Mouse (Mus musculus) heart, adult 11 months (tissue): Measurements from ENCODE around the gene Ank3.

ENCODE experiments used
- DNase-seq: peaks from one replicate; pipeline ENCODE4 v3.0.0; 2022

Gene Ank3

GRCm38 (mm10) chr10:69946271-69946670 lies 547.7 kb downstream of the Ank3 start:
- no peak for DNase-seq

GRCm38 (mm10) chr10:69947093-69947492 lies 548.5 kb downstream of the Ank3 start:
- DNase-seq = no peak

- no peak for DNase-seq
These were observed 551.8 kb downstream of the Ank3 start for GRCm38 (mm10) chr10:69950236-69950918.

- no peak for DNase-seq
These were observed 552.3 kb downstream of the Ank3 start for GRCm38 (mm10) chr10:69950919-69951236.

GRCm38 (mm10) chr10:69951426-69951825 lies 552.9 kb downstream of the Ank3 start:
- DNase-seq = no peak

GRCm38 (mm10) chr10:69952316-69952715 lies 553.7 kb downstream of the Ank3 start:
- DNase-seq = no peak

GRCm38 (mm10) chr10:69954657-69955267 lies 556.2 kb downstream of the Ank3 start:
- DNase-seq = no peak

- no peak for DNase-seq
These were observed 563.7 kb downstream of the Ank3 start for GRCm38 (mm10) chr10:69962226-69962625.

- DNase-seq = no peak
These were observed 564.4 kb downstream of the Ank3 start for GRCm38 (mm10) chr10:69962976-69963375.

GRCm38 (mm10) chr10:69964611-69965010 lies 566.0 kb downstream of the Ank3 start:
- no peak for DNase-seq

GRCm38 (mm10) chr10:69965085-69965484 lies 566.5 kb downstream of the Ank3 start:
- no peak for DNase-seq

GRCm38 (mm10) chr10:69967994-69968393 lies 569.4 kb downstream of the Ank3 start:
- DNase-seq = no peak

- peak; percentile 12 for DNase-seq
These were observed 581.1 kb downstream of the Ank3 start for GRCm38 (mm10) chr10:69979636-69980035.

GRCm38 (mm10) chr10:69981386-69982097 lies 583.0 kb downstream of the Ank3 start:
- peak; percentile 86 for DNase-seq

GRCm38 (mm10) chr10:69982701-69983100 lies 584.1 kb downstream of the Ank3 start:
- peak; percentile 76 for DNase-seq

GRCm38 (mm10) chr10:69987496-69987895 lies 588.9 kb downstream of the Ank3 start:
- DNase-seq = peak; percentile 66

GRCm38 (mm10) chr10:69997082-69997481 lies 598.5 kb downstream of the Ank3 start:
- DNase-seq = peak; percentile 25

- peak; percentile 65 for DNase-seq
These were observed 605.5 kb downstream of the Ank3 start for GRCm38 (mm10) chr10:70004058-70004457.

- DNase-seq = peak; percentile 83
These were observed 606.3 kb downstream of the Ank3 start for GRCm38 (mm10) chr10:70004831-70005230.

GRCm38 (mm10) chr10:70006380-70006779 lies 607.8 kb downstream of the Ank3 start:
- DNase-seq = peak; percentile 63

- DNase-seq = no peak
These were observed 613.2 kb downstream of the Ank3 start for GRCm38 (mm10) chr10:70011738-70012137.

GRCm38 (mm10) chr10:70013931-70014330 lies 615.4 kb downstream of the Ank3 start:
- peak; percentile 65 for DNase-seq

GRCm38 (mm10) chr10:70015201-70015600 lies 616.6 kb downstream of the Ank3 start:
- peak; percentile 59 for DNase-seq

GRCm38 (mm10) chr10:70018691-70019090 lies 620.1 kb downstream of the Ank3 start:
- DNase-seq = peak; percentile 63
